ENCODE assay signal across 8 mouse cellular contexts in genomic region chr4:53011732-53012361, GRCm38 (mm10). TPM values are rescaled to one million over a fixed set of nuclear protein-coding genes. Genes with fewer than 3 reads are reported as not detected.
DNase-seq lines count a peak whose midpoint lies in the region; ATAC-seq and TF ChIP-seq lines count a peak whose summit lies in the region.

Gene Nipsnap3b (plus strand): TSS chr4:53011880.

- no peak for TF ChIP-seq CTCF in heart, adult 2 months (IDR thresholded peaks at IDR 0.05)

- H3K27ac ChIP-seq in embryonic facial prominence, embryonic 14.5 days (replicated peaks; ENCODE audit: low read depth, low read length), result peak within 1 kb of the TSS; percentile 80
- H3K27ac ChIP-seq in heart, adult 2 months, result peak within 1 kb of the TSS; percentile 86
- peak within 1 kb of the TSS; percentile 78 for H3K27ac ChIP-seq in limb, embryonic 13.5 days
- H3K27ac ChIP-seq in midbrain, embryonic 16.5 days (ENCODE audit: low read length), result peak within 1 kb of the TSS; percentile 93

- H3K9ac ChIP-seq in embryonic facial prominence, embryonic 14.5 days (ENCODE audit: low read depth, low read length), result peak within 1 kb of the TSS; percentile 78
- H3K9ac ChIP-seq in heart, adult 2 months (ENCODE audit: low read depth, low read length), result peak within 1 kb of the TSS; percentile 66
- peak within 1 kb of the TSS; percentile 71 for H3K9ac ChIP-seq in limb, embryonic 13.5 days
- H3K9ac ChIP-seq in midbrain, embryonic 16.5 days (ENCODE audit: low read depth, low read length), result peak within 1 kb of the TSS; percentile 85

- no peaks in the 10 kb centered on the region for H3K79me2 ChIP-seq in heart, adult 2 months (replicated peaks; ENCODE audit: control insufficient read depth, insufficient read depth, low read length)

- H3K4me1 ChIP-seq in embryonic facial prominence, embryonic 14.5 days (ENCODE audit: control insufficient read depth, insufficient read depth, low read length), result peaks cover 6% of the 10 kb centered on the region; the same call in 1 of the 2 replicates
- no peaks in the 10 kb centered on the region; the same call in 1 of the 2 replicates for H3K4me1 ChIP-seq in heart, adult 2 months (ENCODE audit: control insufficient read depth, insufficient read depth, low read length)
- peaks cover 5% of the 10 kb centered on the region; the same call in 1 of the 2 replicates for H3K4me1 ChIP-seq in limb, embryonic 13.5 days
- peaks cover 7% of the 10 kb centered on the region; the same call in 1 of the 2 replicates for H3K4me1 ChIP-seq in midbrain, embryonic 16.5 days (ENCODE audit: control insufficient read depth, insufficient read depth, low read length)

- intact Hi-C loops in heart, adult 2 months (cut with DNase I), result loop anchor here (5.0 kb wide), 1 partner anchor 430 kb away; the partner anchor contains the start of gene Slc44a1

- TF ChIP-seq EP300 in heart, adult 2 months (IDR thresholded peaks at IDR 0.05; ENCODE audit: insufficient read depth, low read depth, low read length), result 0 out of 2 replicates have a peak, but pooled peaks have one; percentile 36

- no peaks in the 10 kb centered on the region for H3K27me3 ChIP-seq in embryonic facial prominence, embryonic 14.5 days (replicated peaks; ENCODE audit: control insufficient read depth, insufficient read depth, low read length)
- no peaks in the 10 kb centered on the region for H3K27me3 ChIP-seq in heart, adult 2 months (ENCODE audit: control insufficient read depth, insufficient read depth, low read length)
- no peaks in the 10 kb centered on the region for H3K27me3 ChIP-seq in limb, embryonic 13.5 days
- no peaks in the 10 kb centered on the region for H3K27me3 ChIP-seq in midbrain, embryonic 16.5 days (ENCODE audit: control insufficient read depth, insufficient read depth, low read depth, low read length)

- ATAC-seq in embryonic facial prominence, embryonic 14.5 days (ENCODE audit: low read depth), result peak; percentile 96
- peak; percentile 95 for ATAC-seq in limb, embryonic 13.5 days (ENCODE audit: low FRiP score, low read depth)
- ATAC-seq in midbrain, embryonic 16.5 days, result peak; percentile 94

- H3K4me2 ChIP-seq in embryonic facial prominence, embryonic 14.5 days (ENCODE audit: low read depth, low read length), result peak within 1 kb of the TSS; percentile 60
- peak within 1 kb of the TSS; percentile 68 for H3K4me2 ChIP-seq in limb, embryonic 13.5 days (replicated peaks)
- peak within 1 kb of the TSS; percentile 62 for H3K4me2 ChIP-seq in midbrain, embryonic 16.5 days (ENCODE audit: low read length)

- WGBS in embryonic facial prominence, embryonic 14.5 days, result under 1% methylated on average over 35 of the region's 63 CpGs
- WGBS in heart, adult 2 months, result under 1% methylated on average over 62 of the region's 63 CpGs
- whole genome bisulfite sequencing in limb, embryonic 13.5 days, result under 1% methylated on average over 63 of the region's 63 CpGs
- WGBS in midbrain, embryonic 16.5 days, result under 1% methylated on average over 59 of the region's 63 CpGs

- peaks cover 21% of the 10 kb centered on the region for H3K36me3 ChIP-seq in embryonic facial prominence, embryonic 14.5 days (ENCODE audit: control insufficient read depth, insufficient read depth, low read length)
- H3K36me3 ChIP-seq in heart, adult 2 months (ENCODE audit: control insufficient read depth, insufficient read depth, low read length), result no peaks in the 10 kb centered on the region
- peaks cover 17% of the 10 kb centered on the region for H3K36me3 ChIP-seq in limb, embryonic 13.5 days
- H3K36me3 ChIP-seq in midbrain, embryonic 16.5 days (ENCODE audit: control insufficient read depth, insufficient read depth, low read length), result peaks cover 10% of the 10 kb centered on the region

- peak within 1 kb of the TSS; percentile 81 for H3K4me3 ChIP-seq in embryonic facial prominence, embryonic 14.5 days (ENCODE audit: low read depth, low read length)
- H3K4me3 ChIP-seq in heart, adult 2 months, result peak within 1 kb of the TSS; percentile 73
- H3K4me3 ChIP-seq in limb, embryonic 13.5 days, result peak within 1 kb of the TSS; percentile 75
- peak within 1 kb of the TSS; percentile 69 for H3K4me3 ChIP-seq in midbrain, embryonic 16.5 days (ENCODE audit: low read depth, low read length)

- peak; percentile 94 for DNase-seq in 3T3-L1 (ENCODE audit: low read depth, low spot score)
- peak; percentile 94 for DNase-seq in adrenal gland, postnatal 4 days (ENCODE audit: low spot score in 2 of 2)
- DNase-seq in embryonic facial prominence, embryonic 14.5 days (ENCODE audit: low spot score), result peak; percentile 97
- peak; percentile 93 to 96 for DNase-seq in heart, adult 2 months
- DNase-seq in kidney, adult 8-10 months, result peak; percentile 94 to 97
- DNase-seq in spleen, postnatal 10 days (ENCODE audit: low spot score in 2 of 2), result peak; percentile 91 to 99

- peaks cover 4% of the 10 kb centered on the region; the same call in 1 of the 2 replicates for H3K9me3 ChIP-seq in embryonic facial prominence, embryonic 14.5 days (ENCODE audit: control insufficient read depth, low read length)
- H3K9me3 ChIP-seq in limb, embryonic 13.5 days, result peaks cover 3% of the 10 kb centered on the region; the same call in 1 of the 2 replicates
- H3K9me3 ChIP-seq in midbrain, embryonic 16.5 days (replicated peaks; ENCODE audit: control insufficient read depth, low read length, poor library complexity, severe bottlenecking), result 0 out of 2 replicates have a peak, but pooled peaks cover 2% of the 10 kb centered on the region

- TF ChIP-seq POLR2A in heart, adult 2 months (IDR thresholded peaks at IDR 0.05; ENCODE audit: insufficient read depth, low read depth, low read length), result peak; percentile 71

RNA-seq across cellular contexts. Expression of gene Nipsnap3b, which starts in this region (rescaled TPM):
- total RNA-seq in adrenal gland, postnatal 4 days (2021), result 10 to 100 TPM; 43.3 to 45.0 TPM
- polyA plus RNA-seq in embryonic facial prominence, embryonic 14.5 days (2014; fragmentation: Nextera tagmentation; extraction: Ambion mirVana), result 59.4 and 70.2 TPM in 2 replicates
- total RNA-seq in heart, adult 2 months (2021), result 1 to 10 TPM; 4.6 to 5.3 TPM
- polyA plus RNA-seq in heart, adult 2 months (2012; rRNA removed), result 6.7 and 11.0 TPM in 2 replicates
- polyA plus RNA-seq in limb, embryonic 13.5 days (2015; fragmentation: Nextera tagmentation; extraction: Ambion mirVana), result 55.9 and 56.4 TPM in 2 replicates
- polyA plus RNA-seq in midbrain, embryonic 16.5 days (2015; fragmentation: Nextera tagmentation; extraction: Ambion mirVana), result 186 and 194 TPM in 2 replicates

Comparison
In these comparisons a context has a peak if more than half of its experiments do, and no peak if none do; other contexts are left out.
1. Peak in every context shown above with its lines: DNase-seq, ATAC-seq, H3K4me3 ChIP-seq and H3K27ac ChIP-seq.
2. RNA of gene Nipsnap3b (total RNA-seq): 43.3 to 45.0 TPM in adrenal gland, postnatal 4 days; 4.6 to 5.3 TPM in heart, adult 2 months; every median in the first group is over 4 times any median in the second.